Mouse (Mus musculus) monocyte, adult 5-6 weeks (primary cell): ENCODE results near the gene Tnks1bp1. TPM values are rescaled to one million over a fixed set of nuclear protein-coding genes. Genes with fewer than 3 reads are reported as not detected.

Experiments used
- total RNA-seq: library from RNA; stranded (forward); fragments of 200-1000, 200-491, 200-594 nt; gene quantifications from 3 replicates; pipeline ENCODE4 v1.2.3, GENCODE M21; 2017

Tnks1bp1 gene
- total RNA-seq, 1 experiment from 2014 or later, result 7.1 TPM

Other genes starting within 250 kb of the Tnks1bp1 start
- 19.2 to 64.4 TPM (median 43.8 TPM) in 3 replicates for gene Ube2l6, start 249.2 kb upstream of the Tnks1bp1 start, total RNA-seq
- not detected in 3 replicates for gene Smtnl1, start 225.4 kb upstream of the Tnks1bp1 start, total RNA-seq
- gene Timm10, start 221.0 kb upstream of the Tnks1bp1 start, total RNA-seq, result 11.3 to 21.0 TPM (median 16.2 TPM) in 3 replicates
- 0.29 to 0.32 TPM in 2 of 3 replicates, not detected in the other for gene Slc43a1, start 209.2 kb upstream of the Tnks1bp1 start, total RNA-seq
- gene Rtn4rl2, start 161.3 kb upstream of the Tnks1bp1 start, total RNA-seq, result not detected in 3 replicates
- gene Slc43a3, start 111.4 kb upstream of the Tnks1bp1 start, total RNA-seq, result 4.1 to 5.3 TPM (median 4.8 TPM) in 3 replicates
- 1.2 to 3.6 TPM in 2 of 3 replicates, not detected in the other for gene Prg2, start 67.6 kb upstream of the Tnks1bp1 start, total RNA-seq
- not detected in 3 replicates for gene Prg3, start 59.8 kb upstream of the Tnks1bp1 start, total RNA-seq
- 113 to 215 TPM (median 119 TPM) in 3 replicates for gene Ssrp1, start 10.8 kb upstream of the Tnks1bp1 start, total RNA-seq
- 0.29 TPM in 1 of 3 replicates, not detected in the others for gene P2rx3, start 10.6 kb upstream of the Tnks1bp1 start, total RNA-seq
- not detected in 3 replicates for gene Aplnr, start 88.2 kb downstream of the Tnks1bp1 start, total RNA-seq
- 0.10 TPM in 1 of 3 replicates, not detected in the others for gene Lrrc55, start 149.2 kb downstream of the Tnks1bp1 start, total RNA-seq